Mouse (Mus musculus) intestine, postnatal 0 days (tissue): Measurements from ENCODE around the gene Vmn2r59. TPM values are rescaled to one million over a fixed set of nuclear protein-coding genes. Genes with fewer than 3 reads are reported as not detected.
"Not testable (repeated sequence)": the region's sequence is repeated elsewhere in the genome, so short reads cannot be mapped to it uniquely, and the experiment has no call there.

ENCODE experiments used
- ATAC-seq: fragments of 200-750 bp; cut with Nextera tagmentation; 2 replicates; pipeline ENCODE4 v1.8.0; 2017; ENCODE audit warnings: mild to moderate bottlenecking, moderate TSS enrichment, moderate library complexity
- H3K27ac ChIP-seq: fragments of 300-500 bp; sonication (generic); 2 replicates; pipeline ENCODE4 v1.5.1; 2014; ENCODE audit warnings: mild to moderate bottlenecking, low read depth, low read length, moderate library complexity
- H3K27me3 ChIP-seq: fragments of 300-500 bp; sonication (generic); replicated peaks from 2 replicates; pipeline ENCODE4 v1.6.1; 2014; ENCODE audit warnings: low read length, mixed read lengths; ENCODE audit not compliant: control insufficient read depth, insufficient read depth
- H3K36me3 ChIP-seq: fragments of 300-500 bp; sonication (generic); 2 replicates; pipeline ENCODE4 v1.6.1; 2014; ENCODE audit warnings: mild to moderate bottlenecking, moderate library complexity; ENCODE audit not compliant: control insufficient read depth, insufficient read depth
- H3K4me1 ChIP-seq: fragments of 300-500 bp; sonication (generic); replicated peaks from 2 replicates; pipeline ENCODE4 v1.6.1; 2014; ENCODE audit warnings: antibody characterized with exemption, low read length, mixed read lengths; ENCODE audit not compliant: control insufficient read depth, insufficient read depth
- H3K4me2 ChIP-seq: fragments of 300-500 bp; sonication (generic); replicated peaks from 2 replicates; pipeline ENCODE4 v1.6.1; 2014; ENCODE audit warnings: low read depth, mild to moderate bottlenecking, moderate library complexity
- H3K4me3 ChIP-seq: fragments of 300-500 bp; sonication (generic); 2 replicates; pipeline ENCODE4 v1.5.1; 2014; ENCODE audit warnings: low read depth, low read length
- H3K9ac ChIP-seq: fragments of 300-500 bp; sonication (generic); 2 replicates; pipeline ENCODE4 v1.6.1; 2014; ENCODE audit warnings: mild to moderate bottlenecking, low read depth, low read length
- H3K9me3 ChIP-seq: fragments of 300-500 bp; sonication (generic); 2 replicates; pipeline ENCODE4 v1.6.1; 2016; ENCODE audit warnings: mixed run types; ENCODE audit not compliant: control insufficient read depth
- CTCF ChIP-seq: sonication (generic); IDR thresholded peaks from 2 replicates; pipeline ENCODE4 v1.5.1; 2016; ENCODE audit warnings: low read depth, mild to moderate bottlenecking, control low read depth, antibody characterized with exemption, moderate library complexity
- WGBS: fragments of 180-500 bp; shearing (Covaris S2); extraction: QIAGEN DNeasy Blood & Tissue Kit; methylation state at CpG from one replicate; pipeline ENCODE4 v1.1.7; 2014; 5-methylcytosine and 5-hydroxymethylcytosine counted together
- polyA plus RNA-seq: library from polyadenylated mRNA; unstranded; fragments of >200 nt; fragmentation: Nextera tagmentation; extraction: Ambion mirVana; gene quantifications from 2 replicates; pipeline ENCODE4 v1.2.1, GENCODE M21; 2015

The Vmn2r59 gene
- not detected in 2 replicates for polyA plus RNA-seq

GRCm38 (mm10) chr7:42058923-42059322 lies at the start of gene Vmn2r59:
Gene Vmn2r59 (minus strand): TSS chr7:42059023.
- H3K9ac ChIP-seq: no peak within 1 kb of the TSS
- H3K4me1 ChIP-seq: no peaks in the 10 kb centered on the region
- no peak within 1 kb of the TSS for H3K27ac ChIP-seq
- no peaks in the 10 kb centered on the region for H3K36me3 ChIP-seq
- TF ChIP-seq CTCF: no peak
- ATAC-seq: no peak
- no peak within 1 kb of the TSS for H3K4me3 ChIP-seq
- no peaks in the 10 kb centered on the region for H3K27me3 ChIP-seq
- H3K9me3 ChIP-seq: no peaks in the 10 kb centered on the region
- no peak within 1 kb of the TSS for H3K4me2 ChIP-seq

- Histone ChIP-seq H3K4me2 (no peak within 1 kb of the TSS), H3K36me3 (no peaks in the 10 kb centered on the region), H3K27ac (no peak within 1 kb of the TSS), H3K4me3 (no peak within 1 kb of the TSS), H3K9ac (no peak within 1 kb of the TSS), H3K9me3 (0 out of 2 replicates have a peak, but pooled peaks cover 3% of the 10 kb centered on the region), H3K27me3 (no peaks in the 10 kb centered on the region), H3K4me1 (no peaks in the 10 kb centered on the region)
- no peak for TF ChIP-seq CTCF
- no peak for ATAC-seq
- 72% methylated on average over 2 of the region's 2 CpGs for WGBS
Measured at GRCm38 (mm10) chr7:42107470-42107869, 48.6 kb upstream of the Vmn2r59 start, which contains the start of gene Vmn2r60. Gene Vmn2r60 (plus strand): TSS chr7:42107770.

GRCm38 (mm10) chr7:42107061-42107460 lies 48.2 kb upstream of the Vmn2r59 start:
- not testable (repeated sequence) for ATAC-seq, H3K27ac ChIP-seq, H3K4me3 ChIP-seq, H3K4me1 ChIP-seq, H3K36me3 ChIP-seq, H3K4me2 ChIP-seq, H3K27me3 ChIP-seq, H3K9ac ChIP-seq, H3K9me3 ChIP-seq
- 73% methylated on average over 12 of the region's 14 CpGs for WGBS

Other genes starting within 250 kb of the Vmn2r59 start
- not detected in 2 replicates for gene Vmn2r58, start 186.3 kb downstream of the Vmn2r59 start, polyA plus RNA-seq
- not detected in 2 replicates for gene Vmn2r60, start 48.7 kb upstream of the Vmn2r59 start, polyA plus RNA-seq
- gene Vmn2r61, start 201.0 kb upstream of the Vmn2r59 start, polyA plus RNA-seq: not detected in 2 replicates